Mouse (Mus musculus) limb, embryonic 14.5 days (tissue): ENCODE measurements around the gene Eipr1. TPM values are rescaled to one million over a fixed set of nuclear protein-coding genes. Genes with fewer than 3 reads are reported as not detected.

Experiments used
- ATAC-seq: fragments of 200-750 bp; cut with Nextera tagmentation; 2 replicates; pipeline ENCODE4 v1.8.0; 2017; ENCODE audit warnings: low read depth, moderate number of reproducible peaks, moderate TSS enrichment; ENCODE audit not compliant: low FRiP score
- DNase-seq: peaks from one replicate; pipeline ENCODE4 v3.0.0-alpha.2; 2015; ENCODE audit warnings: low spot score
- H3K27ac ChIP-seq: fragments of 300-500 bp; sonication (generic); replicated peaks from 2 replicates; pipeline ENCODE4 v1.5.1; 2014; ENCODE audit warnings: low read depth, mild to moderate bottlenecking, low read length, moderate library complexity, mixed read lengths
- H3K27me3 ChIP-seq: fragments of 300-500 bp; sonication (generic); 2 replicates; pipeline ENCODE4 v1.6.1; 2014; ENCODE audit warnings: low read length, mixed read lengths; ENCODE audit not compliant: control insufficient read depth, insufficient read depth
- H3K36me3 ChIP-seq: fragments of 300-500 bp; sonication (generic); 2 replicates; pipeline ENCODE4 v1.6.1; 2014; ENCODE audit warnings: mild to moderate bottlenecking, low read length, moderate library complexity, mixed read lengths; ENCODE audit not compliant: control insufficient read depth, insufficient read depth
- H3K4me1 ChIP-seq: fragments of 300-500 bp; sonication (generic); 2 replicates; pipeline ENCODE4 v1.6.1; 2014; ENCODE audit warnings: antibody characterized with exemption, low read length, mixed read lengths; ENCODE audit not compliant: control insufficient read depth, insufficient read depth
- H3K4me2 ChIP-seq: fragments of 300-500 bp; sonication (generic); replicated peaks from 2 replicates; pipeline ENCODE4 v1.6.1; 2014; ENCODE audit warnings: low read depth, mild to moderate bottlenecking, low read length, moderate library complexity; ENCODE audit not compliant: severe bottlenecking
- H3K4me3 ChIP-seq: fragments of 300-500 bp; sonication (generic); replicated peaks from 2 replicates; pipeline ENCODE4 v1.5.1; 2014; ENCODE audit warnings: low read length
- H3K9ac ChIP-seq: fragments of 300-500 bp; sonication (generic); 2 replicates; pipeline ENCODE4 v1.6.1; 2014; ENCODE audit warnings: mild to moderate bottlenecking, low read depth, low read length, moderate library complexity; ENCODE audit not compliant: severe bottlenecking
- H3K9me3 ChIP-seq: fragments of 300-500 bp; sonication (generic); 2 replicates; pipeline ENCODE4 v1.6.1; 2016; ENCODE audit warnings: low read length; ENCODE audit not compliant: control insufficient read depth
- POLR2A ChIP-seq: fragments of 200-500 bp; IDR thresholded peaks from 2 replicates; pipeline ENCODE4 v1.8.0; 2012; ENCODE audit warnings: inconsistent platforms, mild to moderate bottlenecking, moderate library complexity, borderline replicate concordance; ENCODE audit not compliant: insufficient read depth, insufficient read length; ENCODE audit errors: extremely low read depth
- WGBS: fragments of 180-500 bp; shearing (Covaris S2); extraction: QIAGEN DNeasy Blood & Tissue Kit; methylation state at CpG from one replicate; pipeline ENCODE4 v1.1.7; 2014; 5-methylcytosine and 5-hydroxymethylcytosine counted together
- polyA plus RNA-seq, 2 experiments: library from polyadenylated mRNA; depleted of rRNA in 1 of 2; stranded (reverse) in 1 of 2; unstranded in 1 of 2; fragments of >200 nt; fragmentation: Nextera tagmentation in 1 of 2; extraction: Ambion mirVana in 1 of 2; gene quantifications; 2 replicates each; pipeline versions ENCODE4 v1.2.1 to v1.2.3; 2012 to 2014

Gene Eipr1
- polyA plus RNA-seq, 2 experiments: 18.8 to 31.2 TPM

- Histone ChIP-seq H3K4me3 (no peak overlapping the region), H3K27me3 (no peaks in the 10 kb centered on the region), H3K36me3 (no peaks in the 10 kb centered on the region), H3K27ac (no peak overlapping the region), H3K4me2 (no peak overlapping the region), H3K4me1 (no peaks in the 10 kb centered on the region), H3K9ac (no peak overlapping the region), H3K9me3 (no peaks in the 10 kb centered on the region)
- DNase-seq: no peak
- WGBS: 77% methylated on average over 5 of the region's 5 CpGs
- TF ChIP-seq POLR2A: no peak
- ATAC-seq: no peak
These were observed 89.6 kb downstream of the Eipr1 start for GRCm38 (mm10) chr12:28841179-28841698.

- TF ChIP-seq POLR2A: no peak
- ATAC-seq (no peak), DNase-seq (no peak)
- H3K4me1 ChIP-seq: no peaks in the 10 kb centered on the region
- WGBS: 75% methylated on average over 8 of the region's 8 CpGs
- H3K9me3 ChIP-seq: no peaks in the 10 kb centered on the region
- no peak overlapping the region for H3K27ac ChIP-seq
- H3K27me3 ChIP-seq: no peaks in the 10 kb centered on the region
- H3K4me3 ChIP-seq: no peak overlapping the region
- no peak overlapping the region for H3K4me2 ChIP-seq
- H3K36me3 ChIP-seq: no peaks in the 10 kb centered on the region; the same call in 1 of the 2 replicates
- H3K9ac ChIP-seq: no peak overlapping the region
These were observed 94.2 kb downstream of the Eipr1 start for GRCm38 (mm10) chr12:28845811-28846210.

- DNase-seq: no peak
- H3K36me3 ChIP-seq: no peaks in the 10 kb centered on the region; the same call in 1 of the 2 replicates
- TF ChIP-seq POLR2A: no peak
- ATAC-seq: no peak
- no peak overlapping the region for H3K9ac ChIP-seq
- no peaks in the 10 kb centered on the region for H3K9me3 ChIP-seq
- no peaks in the 10 kb centered on the region for H3K27me3 ChIP-seq
- no peak overlapping the region for H3K4me2 ChIP-seq
- H3K27ac ChIP-seq: no peak overlapping the region
- WGBS: 77% methylated on average over 6 of the region's 6 CpGs
- H3K4me3 ChIP-seq: no peak overlapping the region
- no peaks in the 10 kb centered on the region for H3K4me1 ChIP-seq
These were observed 95.8 kb downstream of the Eipr1 start for GRCm38 (mm10) chr12:28847401-28847800.

- Histone ChIP-seq H3K9me3 (no peaks in the 10 kb centered on the region), H3K36me3 (no peaks in the 10 kb centered on the region; the same call in 1 of the 2 replicates), H3K27me3 (no peaks in the 10 kb centered on the region), H3K9ac (no peak overlapping the region), H3K4me2 (no peak overlapping the region), H3K4me3 (no peak overlapping the region), H3K4me1 (no peaks in the 10 kb centered on the region), H3K27ac (no peak overlapping the region)
- 75% methylated on average over 18 of the region's 18 CpGs for WGBS
- ATAC-seq: no peak
- no peak for DNase-seq
- no peak for TF ChIP-seq POLR2A
These were observed 97.4 kb downstream of the Eipr1 start for GRCm38 (mm10) chr12:28848726-28849612.

- Histone ChIP-seq H3K36me3 (no peaks in the 10 kb centered on the region), H3K27me3 (no peaks in the 10 kb centered on the region), H3K27ac (no peak overlapping the region), H3K4me3 (no peak overlapping the region), H3K9ac (no peak overlapping the region), H3K4me1 (no peaks in the 10 kb centered on the region), H3K4me2 (no peak overlapping the region), H3K9me3 (no peaks in the 10 kb centered on the region)
- ATAC-seq (no peak), DNase-seq (no peak)
- 81% methylated on average over 11 of the region's 11 CpGs for WGBS
- TF ChIP-seq POLR2A: no peak
These were observed 108.1 kb downstream of the Eipr1 start for GRCm38 (mm10) chr12:28859495-28860263.
